Mouse (Mus musculus) MEL (cell line): Measurements from ENCODE around the gene Tnxb. TPM values are rescaled to one million over a fixed set of nuclear protein-coding genes. Genes with fewer than 3 reads are reported as not detected.

Experiments
- DNase-seq: peaks from one replicate; pipeline ENCODE4 v3.0.0; 2011; ENCODE audit warnings: low read depth, low spot score
- H3K27ac ChIP-seq: 2 replicates; pipeline ENCODE4 v1.5.1; 2012; ENCODE audit warnings: low read depth, mild to moderate bottlenecking, control low read depth, low read length, moderate library complexity; ENCODE audit not compliant: control insufficient read depth
- H3K27me3 ChIP-seq, 2 experiments: fragments of 150-350 bp in 1 of 2; sonication (generic) in 1 of 2; 2 replicates each; pipeline ENCODE4 v1.6.1; 2012; ENCODE audit warnings: low read length in 2 of 2, mild to moderate bottlenecking in 2 of 2, improper control_type of control experiment in 1 of 2, moderate library complexity in 1 of 2; ENCODE audit not compliant: insufficient read depth in 2 of 2, control insufficient read depth in 1 of 2
- H3K36me3 ChIP-seq, 2 experiments: 2 replicates each; pipeline ENCODE4 v1.6.1; 2012 to 2014; ENCODE audit warnings: low read length in 2 of 2, improper control_type of control experiment in 1 of 2, inconsistent platforms in 1 of 2, mild to moderate bottlenecking in 1 of 2; ENCODE audit not compliant: insufficient read depth in 2 of 2, control insufficient read depth in 1 of 2
- H3K4me1 ChIP-seq, 2 experiments: fragments of 150-350 bp in 1 of 2; sonication (generic) in 1 of 2; 2 replicates each; pipeline ENCODE4 v1.6.1; 2012; ENCODE audit warnings: low read length in 2 of 2, improper control_type of control experiment in 1 of 2, mild to moderate bottlenecking in 1 of 2; ENCODE audit not compliant: insufficient read depth in 2 of 2, control insufficient read depth in 1 of 2
- H3K4me3 ChIP-seq, 2 experiments: fragments of 150-350 bp in 1 of 2; sonication (generic) in 1 of 2; 2 replicates each; pipeline ENCODE4 v1.5.1; 2012; ENCODE audit warnings: low read depth in 2 of 2, low read length in 2 of 2, mild to moderate bottlenecking in 2 of 2, moderate library complexity in 2 of 2, control low read depth in 1 of 2, improper control_type of control experiment in 1 of 2; ENCODE audit not compliant: control insufficient read depth in 1 of 2, insufficient read depth in 1 of 2
- H3K79me2 ChIP-seq: 2 replicates; pipeline ENCODE4 v1.6.1; 2012; ENCODE audit warnings: mild to moderate bottlenecking, low read length, moderate library complexity; ENCODE audit not compliant: control insufficient read depth, poor library complexity, insufficient read depth
- H3K9ac ChIP-seq: 2 replicates; pipeline ENCODE4 v1.6.1; 2012; ENCODE audit warnings: low read depth, mild to moderate bottlenecking, control low read depth, low read length, moderate library complexity; ENCODE audit not compliant: control insufficient read depth, poor library complexity, severe bottlenecking
- H3K9me3 ChIP-seq: fragments of 150-350 bp; sonication (generic); replicated peaks from 2 replicates; pipeline ENCODE4 v1.6.1; 2012; ENCODE audit warnings: mild to moderate bottlenecking, low read length, improper control_type of control experiment, moderate library complexity; ENCODE audit not compliant: insufficient read depth
- CHD1 ChIP-seq: IDR thresholded peaks from 2 replicates; pipeline ENCODE4 v1.6.1; 2012; ENCODE audit warnings: low read depth, mild to moderate bottlenecking, inconsistent platforms, low read length, improper control_type of control experiment
- E2F4 ChIP-seq: IDR thresholded peaks from 2 replicates; pipeline ENCODE4 v1.6.1; 2011; ENCODE audit warnings: low read depth, low read length, improper control_type of control experiment, borderline replicate concordance
- ELF1 ChIP-seq: IDR thresholded peaks from 2 replicates; pipeline ENCODE4 v1.6.1; 2014; ENCODE audit warnings: low read depth, mild to moderate bottlenecking, inconsistent platforms, low read length, improper control_type of control experiment, moderate library complexity
- EP300 ChIP-seq, 2 experiments: IDR thresholded peaks; 2 replicates each; pipeline ENCODE4 v1.6.1; 2011; ENCODE audit warnings: improper control_type of control experiment in 2 of 2, low read length in 2 of 2, low read depth in 1 of 2, mild to moderate bottlenecking in 1 of 2
- GABPA ChIP-seq: IDR thresholded peaks from 2 replicates; pipeline ENCODE4 v1.6.1; 2012; ENCODE audit warnings: low read depth, mild to moderate bottlenecking, inconsistent platforms, low read length, improper control_type of control experiment, moderate library complexity
- GATA1 ChIP-seq: IDR thresholded peaks from 2 replicates; pipeline ENCODE4 v1.6.1; 2011; ENCODE audit warnings: low read depth, low read length, improper control_type of control experiment
- HCFC1 ChIP-seq: IDR thresholded peaks from 2 replicates; pipeline ENCODE4 v1.6.1; 2012; ENCODE audit warnings: low read depth, mild to moderate bottlenecking, inconsistent platforms, low read length, improper control_type of control experiment, moderate library complexity
- JUND ChIP-seq: IDR thresholded peaks from 2 replicates; pipeline ENCODE4 v1.6.1; 2011; ENCODE audit warnings: low read depth, mild to moderate bottlenecking, improper control_type of control experiment, low read length
- KAT2A ChIP-seq: conservative IDR thresholded peaks from 2 replicates; pipeline ENCODE4 v1.6.1; 2012; ENCODE audit warnings: low read depth, low read length, improper control_type of control experiment, inconsistent platforms
- MEF2A ChIP-seq: IDR thresholded peaks from 2 replicates; pipeline ENCODE4 v1.6.1; 2014; ENCODE audit warnings: low read depth, mild to moderate bottlenecking, inconsistent platforms, low read length, improper control_type of control experiment; ENCODE audit not compliant: poor library complexity, insufficient replicate concordance, severe bottlenecking; ENCODE audit errors: extremely low read depth
- MYC ChIP-seq: IDR thresholded peaks from 2 replicates; pipeline ENCODE4 v1.6.1; 2011; ENCODE audit warnings: low read depth, mild to moderate bottlenecking, low read length, improper control_type of control experiment, moderate library complexity
- POLR2AphosphoS5 ChIP-seq: IDR thresholded peaks from 2 replicates; pipeline ENCODE4 v1.6.1; 2012; ENCODE audit warnings: low read depth, borderline replicate concordance, mild to moderate bottlenecking, inconsistent platforms, low read length, moderate library complexity, mixed read lengths
- RCOR1 ChIP-seq: IDR thresholded peaks from 2 replicates; pipeline ENCODE4 v1.6.1; 2012; ENCODE audit warnings: low read depth, mild to moderate bottlenecking, inconsistent platforms, low read length, improper control_type of control experiment
- SMC3 ChIP-seq: IDR thresholded peaks from 2 replicates; pipeline ENCODE4 v1.6.1; 2011; ENCODE audit warnings: low read depth, low read length, improper control_type of control experiment
- TAL1 ChIP-seq: IDR thresholded peaks from 2 replicates; pipeline ENCODE4 v1.6.1; 2012; ENCODE audit warnings: mild to moderate bottlenecking, inconsistent platforms, low read length, moderate library complexity, mixed read lengths
- TBP ChIP-seq: IDR thresholded peaks from 2 replicates; pipeline ENCODE4 v1.8.0; 2011; ENCODE audit warnings: low read depth, low read length, improper control_type of control experiment
- TCF12 ChIP-seq: IDR thresholded peaks from 2 replicates; pipeline ENCODE4 v1.6.1; 2014; ENCODE audit warnings: low read depth, mild to moderate bottlenecking, inconsistent platforms, low read length, improper control_type of control experiment, moderate library complexity
- USF1 ChIP-seq: IDR thresholded peaks from 2 replicates; pipeline ENCODE4 v1.6.1; 2014; ENCODE audit warnings: low read depth, mild to moderate bottlenecking, inconsistent platforms, low read length, improper control_type of control experiment, moderate library complexity
- ZKSCAN1 ChIP-seq: IDR thresholded peaks from 2 replicates; pipeline ENCODE4 v1.6.1; 2012; ENCODE audit warnings: low read depth, mild to moderate bottlenecking, inconsistent platforms, low read length, improper control_type of control experiment, moderate library complexity
- ZMIZ1 ChIP-seq: IDR thresholded peaks from 2 replicates; pipeline ENCODE4 v1.6.1; 2012; ENCODE audit warnings: low read depth, mild to moderate bottlenecking, inconsistent platforms, low read length, improper control_type of control experiment, moderate library complexity
- polyA plus RNA-seq, 2 experiments: library from polyadenylated mRNA; stranded (reverse) in 1 of 2; unstranded in 1 of 2; fragments of >175 nt in 1 of 2; fragments of >200 nt in 1 of 2; gene quantifications; 2 replicates each; pipeline versions ENCODE4 v1.2.1 to v1.2.4; 2012; ENCODE audit warnings: low replicate concordance in 2 of 2, low read depth in 1 of 2; ENCODE audit not compliant: insufficient read length in 2 of 2, insufficient read depth in 1 of 2, missing spikeins in 1 of 2
- total RNA-seq: library from RNA; depleted of rRNA; stranded (reverse); fragments of 300-350 nt; gene quantifications from 2 replicates; pipeline ENCODE4 v1.2.3, GENCODE M21; 2012

The Tnxb gene
- total and polyA plus RNA-seq, 3 experiments = 0.27 to 0.28 TPM; not detected in 1

GRCm38 (mm10) chr17:34624981-34625380 is 45.4 kb upstream of the Tnxb start:
- DNase-seq = no peak
- Histone ChIP-seq H3K9ac (no peak overlapping the region), H3K9me3 (no peaks in the 10 kb centered on the region), H3K4me1 (peaks cover 2 to 25% of the 10 kb centered on the region in 2 experiments; a peak in 3 of 4 replicates), H3K79me2 (peaks cover 16% of the 10 kb centered on the region), H3K4me3 (no peak overlapping the region), H3K27ac (no peak overlapping the region), H3K36me3 (peaks cover 0 to 16% of the 10 kb centered on the region in 2 experiments; a peak in 3 of 4 replicates), H3K27me3 (no peaks in the 10 kb centered on the region)
- TF ChIP-seq JUND (no peak), USF1 (no peak), E2F4 (no peak), HCFC1 (no peak), MYC (no peak), RCOR1 (no peak), SMC3 (no peak), ZKSCAN1 (no peak), KAT2A (no peak), TAL1 (no peak)

- H3K9me3 ChIP-seq = no peaks in the 10 kb centered on the region
- peak overlapping the region; percentile 91 to 92 for H3K4me3 ChIP-seq
- peak overlapping the region; percentile 84 for H3K27ac ChIP-seq
- no peaks in the 10 kb centered on the region; a peak in 1 of 4 replicates for H3K27me3 ChIP-seq
- H3K4me1 ChIP-seq = peaks cover 2 to 33% of the 10 kb centered on the region in 2 experiments; a peak in 3 of 4 replicates
- TF ChIP-seq EP300 (IDR thresholded peaks at IDR 0.05; ENCODE audit: low read depth in 1 of 2, low read length in 2 of 2) (no peak), MEF2A (no peak), CHD1 (no peak), GABPA (no peak), TCF12 (no peak), USF1 (no peak), ZKSCAN1 (no peak), TBP (no peak), ZMIZ1 (no peak), POLR2AphosphoS5 (no peak), GATA1 (no peak), JUND (no peak), ELF1 (no peak)
- H3K9ac ChIP-seq = peak overlapping the region; percentile 86
- H3K36me3 ChIP-seq = peaks cover 0 to 16% of the 10 kb centered on the region in 2 experiments; a peak in 3 of 4 replicates
- DNase-seq = no peak
- H3K79me2 ChIP-seq = peaks cover 16% of the 10 kb centered on the region
Observed at GRCm38 (mm10) chr17:34626062-34626772, 44.1 kb upstream of the Tnxb start.
